Mouse (Mus musculus) yolk sac, embryonic 10.5 days (tissue): ENCODE measurements around the gene Daam2.

Experiments used
- DNase-seq: peaks from one replicate; pipeline ENCODE4 v3.0.0-alpha.2; 2017; ENCODE audit warnings: low spot score

The Daam2 gene

GRCm38 (mm10) chr17:49431176-49431575 lies 133.0 kb downstream of the Daam2 start:
- no peak for DNase-seq

GRCm38 (mm10) chr17:49430136-49430535 lies 134.0 kb downstream of the Daam2 start:
- DNase-seq: no peak

- no peak for DNase-seq
Measured at GRCm38 (mm10) chr17:49429471-49430129, 134.5 kb downstream of the Daam2 start.

- peak; percentile 61 for DNase-seq
Measured at GRCm38 (mm10) chr17:49428751-49429415, 135.3 kb downstream of the Daam2 start.

GRCm38 (mm10) chr17:49428239-49428688 lies 135.9 kb downstream of the Daam2 start, which contains the start of gene Mocs1:
Mocs1 (plus strand) TSS chr17:49428362.
- DNase-seq: peak; percentile 93

GRCm38 (mm10) chr17:49427631-49428238 lies 136.4 kb downstream of the Daam2 start:
- no peak for DNase-seq

GRCm38 (mm10) chr17:49423872-49424271 lies 140.3 kb downstream of the Daam2 start:
- DNase-seq: no peak

- DNase-seq: no peak
Measured at GRCm38 (mm10) chr17:49423067-49423325, 141.1 kb downstream of the Daam2 start.

GRCm38 (mm10) chr17:49422286-49423066 lies 141.7 kb downstream of the Daam2 start:
- no peak for DNase-seq

- DNase-seq: no peak
Measured at GRCm38 (mm10) chr17:49419813-49420212, 144.3 kb downstream of the Daam2 start.

GRCm38 (mm10) chr17:49416228-49416627 lies 147.9 kb downstream of the Daam2 start:
- no peak for DNase-seq

GRCm38 (mm10) chr17:49413554-49413953 lies 150.6 kb downstream of the Daam2 start:
- no peak for DNase-seq

GRCm38 (mm10) chr17:49412974-49413373 lies 151.2 kb downstream of the Daam2 start:
- DNase-seq: no peak
